Mouse (Mus musculus) embryonic facial prominence, embryonic 10.5 days (tissue): Measurements from ENCODE around the gene Ctf1. TPM values are rescaled to one million over a fixed set of nuclear protein-coding genes. Genes with fewer than 3 reads are reported as not detected.
"Not testable (repeated sequence)": the region's sequence is repeated elsewhere in the genome, so short reads cannot be mapped to it uniquely, and the experiment has no call there.

Experiments used
- DNase-seq: peaks from one replicate; pipeline ENCODE4 v3.0.0-alpha.2; 2017; ENCODE audit warnings: low spot score
- H3K27ac ChIP-seq: fragments of 300-500 bp; sonication (generic); replicated peaks from 2 replicates; pipeline ENCODE4 v1.5.1; 2016; ENCODE audit warnings: mild to moderate bottlenecking
- H3K27me3 ChIP-seq: fragments of 300-500 bp; sonication (generic); replicated peaks from 2 replicates; pipeline ENCODE4 v1.6.1; 2016; ENCODE audit warnings: low read depth, mild to moderate bottlenecking; ENCODE audit not compliant: poor library complexity, severe bottlenecking
- H3K36me3 ChIP-seq: fragments of 300-500 bp; sonication (generic); replicated peaks from 2 replicates; pipeline ENCODE4 v1.6.1; 2016; ENCODE audit warnings: mild to moderate bottlenecking, moderate library complexity
- H3K4me1 ChIP-seq: fragments of 300-500 bp; sonication (generic); 2 replicates; pipeline ENCODE4 v1.6.1; 2016
- H3K4me3 ChIP-seq: fragments of 300-500 bp; sonication (generic); 2 replicates; pipeline ENCODE4 v1.5.1; 2016; ENCODE audit warnings: mild to moderate bottlenecking, moderate library complexity
- H3K9me3 ChIP-seq: fragments of 300-500 bp; sonication (generic); 2 replicates; pipeline ENCODE4 v1.6.1; 2016; ENCODE audit warnings: mild to moderate bottlenecking
- WGBS: fragments of 180-500 bp; shearing (Covaris S2); methylation state at CpG from one replicate; pipeline ENCODE4 v1.1.7; 2016; 5-methylcytosine and 5-hydroxymethylcytosine counted together
- polyA plus RNA-seq: library from polyadenylated mRNA; unstranded; fragments of >200 nt; fragmentation: Nextera tagmentation; extraction: Ambion mirVana; gene quantifications from 2 replicates; pipeline ENCODE4 v1.2.1, GENCODE M21; 2016

Gene Ctf1
- polyA plus RNA-seq, 1 experiment from 2014 or later = 10.7 TPM

DNA sequence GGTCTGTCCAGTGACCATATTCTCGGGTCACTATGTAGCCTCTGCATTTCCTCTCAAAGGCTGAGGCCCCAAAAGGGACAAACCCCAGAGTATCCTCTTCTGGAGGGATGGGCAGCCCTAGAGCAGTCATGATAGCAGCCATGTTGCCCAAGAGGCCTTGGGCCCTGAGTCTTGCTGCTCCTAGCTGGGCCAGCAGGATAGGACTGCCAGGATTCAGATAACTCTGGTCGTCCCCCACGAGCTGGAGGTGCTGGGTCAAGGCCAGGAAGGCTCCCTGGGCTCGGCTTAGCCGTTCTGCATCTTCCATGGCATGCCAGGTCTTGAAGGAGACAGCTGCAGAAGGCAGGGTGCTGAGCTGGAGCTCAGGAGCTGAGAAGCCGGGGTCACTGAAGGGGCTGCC lies 6.7 kb downstream of the Ctf1 start:
- Histone ChIP-seq H3K36me3 (peaks cover 12% of the 10 kb centered on the region; the same call in 1 of the 2 replicates), H3K9me3 (no peaks in the 10 kb centered on the region), H3K4me1 (peaks cover 26% of the 10 kb centered on the region), H3K27me3 (no peaks in the 10 kb centered on the region; the same call in 1 of the 2 replicates), H3K4me3 (no peak overlapping the region), H3K27ac (no peak overlapping the region)
- no peak for DNase-seq
- WGBS = 91% methylated on average over 6 of the region's 6 CpGs

DNA sequence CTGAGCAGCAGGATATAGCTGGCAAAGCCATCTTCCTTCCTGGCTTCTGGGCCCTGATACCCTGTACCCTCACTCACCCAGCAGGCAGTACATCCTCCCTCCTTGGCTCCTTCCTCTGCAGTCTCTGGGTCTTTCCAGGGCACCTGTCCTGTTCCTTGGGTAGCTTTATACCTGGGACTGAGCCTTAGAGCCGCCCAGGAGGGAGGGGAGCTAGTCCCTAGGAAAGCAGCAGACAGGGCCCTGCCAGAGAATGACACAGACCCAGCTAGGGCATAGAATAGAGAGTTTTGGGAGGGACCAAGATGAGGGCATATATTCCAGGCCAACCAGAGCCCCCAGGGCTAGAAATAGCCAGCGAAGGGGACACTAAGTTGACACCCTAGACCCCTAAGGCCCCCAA lies 13.0 kb downstream of the Ctf1 start:
- Histone ChIP-seq H3K4me1 (peaks cover 12% of the 10 kb centered on the region), H3K27ac (peak overlapping the region; percentile 35), H3K9me3 (no peaks in the 10 kb centered on the region), H3K27me3 (no peaks in the 10 kb centered on the region), H3K36me3 (no peaks in the 10 kb centered on the region), H3K4me3 (no peak overlapping the region)
- DNase-seq = no peak
- 34% methylated on average over 2 of the region's 2 CpGs for WGBS

DNA sequence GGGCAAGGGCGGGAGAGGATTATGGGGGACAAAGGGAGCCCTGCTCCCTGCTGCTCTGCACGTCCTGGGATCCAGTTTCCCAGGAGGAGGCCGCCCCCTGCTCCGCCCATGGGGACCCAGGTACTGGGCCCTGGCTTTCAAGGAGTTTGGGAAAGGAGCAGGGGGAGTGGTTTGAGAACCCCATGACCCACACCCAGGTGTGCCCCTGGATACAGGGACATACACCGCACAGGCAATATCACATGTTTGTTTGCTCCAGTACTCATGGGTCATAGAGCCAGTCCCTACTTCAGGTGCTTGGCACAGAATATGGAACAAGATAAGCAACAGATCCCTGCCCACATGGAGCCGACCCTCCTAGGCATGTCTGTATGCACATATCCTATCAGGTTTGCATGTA lies 13.4 kb downstream of the Ctf1 start:
- WGBS = 44% methylated on average over 6 of the region's 6 CpGs
- H3K27ac ChIP-seq = peak overlapping the region; percentile 35

DNA sequence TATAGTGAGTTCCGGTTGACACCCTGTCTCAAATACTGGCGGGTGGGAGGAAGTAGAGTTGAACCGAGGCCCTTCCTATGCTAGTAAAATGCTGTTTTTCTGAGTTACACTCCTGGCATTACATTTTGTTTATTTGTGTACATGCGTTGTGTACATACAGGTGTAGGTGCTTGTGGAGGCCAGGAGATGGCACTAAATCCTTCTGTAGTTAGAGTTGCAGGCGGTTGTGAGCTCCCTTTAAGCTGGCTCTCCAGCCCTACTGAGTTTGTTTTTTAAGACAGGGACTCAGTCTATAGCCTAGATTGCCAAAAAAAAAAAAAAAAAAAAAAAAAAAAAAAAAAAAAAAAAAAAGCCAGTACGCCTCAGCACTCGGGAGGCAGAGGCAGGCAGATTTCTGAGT lies 15.4 kb downstream of the Ctf1 start:
- Histone ChIP-seq H3K4me3 (no peak overlapping the region), H3K9me3 (no peaks in the 10 kb centered on the region; the same call in 1 of the 2 replicates), H3K27ac (no peak overlapping the region), H3K4me1 (peaks cover 12% of the 10 kb centered on the region), H3K27me3 (no peaks in the 10 kb centered on the region), H3K36me3 (no peaks in the 10 kb centered on the region)
- no peak for DNase-seq
- WGBS = 79% methylated on average over 7 of the region's 7 CpGs

More for the DNA sequence above, 13.4 kb downstream of the Ctf1 start:
- Histone ChIP-seq H3K27me3 (no peaks in the 10 kb centered on the region), H3K4me1 (peaks cover 12% of the 10 kb centered on the region), H3K9me3 (no peaks in the 10 kb centered on the region), H3K36me3 (no peaks in the 10 kb centered on the region), H3K4me3 (no peak overlapping the region)
- DNase-seq = no peak

DNA sequence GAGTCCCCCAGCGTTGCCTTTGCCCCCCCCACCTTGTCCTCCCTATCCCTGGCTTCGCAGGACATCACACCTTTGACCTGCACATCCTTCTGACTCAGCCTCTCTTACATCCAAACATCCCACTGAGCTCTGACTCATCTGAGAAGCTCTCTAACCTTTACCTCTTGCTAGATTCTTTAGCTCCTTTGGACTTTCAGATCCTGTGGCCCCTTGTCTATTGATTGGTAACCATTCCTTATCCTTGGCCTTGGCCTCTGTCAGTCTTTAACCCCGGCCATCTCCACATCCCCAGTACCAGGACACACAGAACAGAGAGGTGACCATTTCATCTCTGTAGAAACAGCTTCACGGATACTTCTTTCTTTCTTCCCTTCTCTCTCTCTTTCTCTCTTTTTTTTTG lies 17.6 kb downstream of the Ctf1 start:
- no peak overlapping the region for H3K27ac ChIP-seq
- WGBS = 77% methylated on average over 4 of the region's 4 CpGs

DNA sequence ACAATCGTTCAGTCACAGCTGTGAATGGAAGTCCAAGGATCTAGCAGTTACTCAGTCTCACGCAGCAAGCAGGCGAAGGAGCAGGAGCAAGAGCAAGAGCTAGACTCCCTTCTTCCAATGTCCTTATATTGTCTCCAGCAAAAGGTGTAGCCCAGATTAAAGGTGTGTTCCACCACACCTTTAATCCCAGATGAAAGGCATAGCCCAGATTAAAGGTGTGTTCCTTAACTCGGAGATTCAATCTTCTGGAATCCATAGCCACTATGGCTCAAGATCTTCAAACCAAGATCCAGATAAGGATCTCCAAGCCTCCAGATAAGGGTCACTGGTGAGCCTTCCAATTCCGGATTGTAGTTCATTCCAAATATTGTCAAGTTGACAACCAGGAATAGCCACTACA lies 19.5 kb downstream of the Ctf1 start, which contains the start of gene Ctf2:
Gene Ctf2 (minus strand): TSS at position 101 of the 400 bp plus-strand sequence.
- not testable (repeated sequence) for H3K4me1 ChIP-seq, H3K36me3 ChIP-seq, DNase-seq, H3K27ac ChIP-seq, H3K4me3 ChIP-seq, H3K27me3 ChIP-seq, H3K9me3 ChIP-seq
- 80% methylated on average over 1 of the region's 5 CpGs for WGBS

More for the DNA sequence above, 17.6 kb downstream of the Ctf1 start:
- no peaks in the 10 kb centered on the region; the same call in 1 of the 2 replicates for H3K9me3 ChIP-seq
- DNase-seq = no peak
- H3K27me3 ChIP-seq = no peaks in the 10 kb centered on the region
- H3K4me3 ChIP-seq = no peak overlapping the region
- H3K36me3 ChIP-seq = no peaks in the 10 kb centered on the region
- peaks cover 12% of the 10 kb centered on the region for H3K4me1 ChIP-seq

DNA sequence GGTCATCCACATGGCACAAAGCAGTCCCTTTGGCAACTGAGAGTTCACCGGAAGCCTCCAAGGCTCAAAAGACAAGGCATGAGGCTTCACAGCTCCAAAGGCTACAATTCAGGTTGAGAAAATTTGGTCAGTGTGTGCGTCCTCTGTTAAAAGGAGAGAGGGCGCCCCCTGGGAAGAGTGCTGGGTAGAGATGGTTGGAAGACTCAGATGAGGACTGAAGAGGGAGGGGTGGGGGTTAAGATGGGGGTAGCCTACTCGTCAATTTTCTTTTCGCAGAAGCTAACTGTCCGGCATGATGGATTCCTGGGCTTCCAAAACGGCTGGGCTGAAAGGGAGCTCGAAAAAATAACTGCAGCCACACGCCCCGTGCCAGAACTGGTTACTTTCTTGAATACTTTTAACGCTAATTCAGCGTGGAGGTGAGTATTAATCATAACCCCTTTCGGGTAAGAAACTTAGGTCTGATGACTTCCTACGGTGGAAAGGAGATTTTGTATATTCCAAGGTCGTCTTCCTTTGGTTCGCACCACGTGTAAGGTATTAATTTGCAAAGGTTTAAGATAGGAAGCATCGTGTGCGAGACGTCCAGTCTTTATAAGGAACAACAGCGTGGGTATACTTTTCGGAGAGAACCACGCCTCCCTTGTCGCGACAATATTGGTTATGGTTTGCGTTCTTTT lies 32.0 kb downstream of the Ctf1 start, which contains the start of gene Fbxl19:
Gene Fbxl19 (plus strand): TSS at position 178 of the 680 bp plus-strand sequence.
- peak; percentile 82 for DNase-seq
- peak within 1 kb of the TSS; percentile 98 for H3K27ac ChIP-seq
- no peaks in the 10 kb centered on the region for H3K27me3 ChIP-seq
- 1% methylated on average over 26 of the region's 26 CpGs for WGBS
- peaks cover 29% of the 10 kb centered on the region for H3K4me1 ChIP-seq
- peaks cover 21% of the 10 kb centered on the region for H3K36me3 ChIP-seq
- no peaks in the 10 kb centered on the region for H3K9me3 ChIP-seq
- peak within 1 kb of the TSS; percentile 96 for H3K4me3 ChIP-seq

DNA sequence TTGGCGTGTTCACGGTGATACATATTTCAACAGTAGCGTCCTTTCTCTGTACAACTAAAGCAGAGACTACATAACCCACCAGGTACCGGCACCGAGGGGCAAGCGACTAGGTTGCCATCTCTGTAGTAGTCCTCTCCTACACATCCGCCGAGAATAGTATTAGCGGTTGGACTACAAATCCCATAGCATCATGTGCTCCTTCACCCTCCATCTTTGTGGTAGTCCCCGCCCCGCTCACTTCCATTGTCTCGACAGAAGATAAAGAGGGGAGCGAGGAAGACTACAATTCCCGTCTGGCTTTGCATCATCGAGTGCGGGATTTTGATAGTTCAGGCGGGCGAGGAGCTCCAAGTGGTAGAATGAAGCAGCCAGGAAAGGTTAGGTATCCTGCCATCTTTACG lies 32.7 kb downstream of the Ctf1 start:
- Histone ChIP-seq H3K27me3 (no peaks in the 10 kb centered on the region), H3K36me3 (peaks cover 28% of the 10 kb centered on the region), H3K4me3 (peak overlapping the region; percentile 96), H3K27ac (peak overlapping the region; percentile 98), H3K4me1 (peaks cover 29% of the 10 kb centered on the region), H3K9me3 (no peaks in the 10 kb centered on the region)
- DNase-seq = peak; percentile 93
- under 1% methylated on average over 19 of the region's 19 CpGs for WGBS

DNA sequence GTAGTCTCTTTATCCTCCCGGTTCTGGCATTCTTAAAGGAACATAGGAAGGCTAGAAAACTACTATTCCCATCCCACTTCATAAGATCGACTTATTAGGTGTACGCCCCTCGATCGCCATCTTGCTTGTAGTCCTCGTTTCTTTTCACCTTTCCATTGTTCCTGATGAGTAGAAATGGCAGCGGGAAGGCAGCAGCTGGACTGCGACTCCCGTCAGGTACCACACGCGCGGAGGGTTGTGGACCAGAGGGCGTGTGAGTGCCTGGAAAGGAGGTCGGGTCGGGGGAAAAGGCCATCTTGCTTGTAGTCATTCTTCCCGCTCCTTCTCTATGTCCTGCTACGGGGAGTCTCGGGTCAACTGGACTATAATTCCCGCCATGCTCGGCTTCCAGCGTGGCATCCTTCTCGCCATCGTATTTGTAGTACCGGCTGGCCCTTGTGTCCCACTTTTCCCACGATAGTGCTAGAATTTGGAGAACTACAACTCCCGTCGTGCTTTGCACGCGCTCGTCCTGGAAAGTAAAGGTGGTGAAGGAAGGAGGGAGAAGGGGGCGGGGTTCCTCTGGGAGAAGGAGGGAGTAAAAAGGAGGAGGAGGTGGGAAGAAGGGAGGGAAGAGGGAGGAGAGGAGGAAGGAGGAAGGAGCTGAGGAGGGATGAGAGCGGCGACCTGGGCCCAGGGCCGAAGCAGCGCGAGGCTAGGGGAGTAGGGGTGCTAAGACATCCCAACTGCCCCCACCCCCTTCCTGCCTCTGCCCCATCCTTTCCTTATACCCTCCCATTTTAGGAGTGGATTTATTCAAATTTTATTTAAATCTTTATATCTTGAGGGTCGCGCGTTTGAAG lies 33.3 kb downstream of the Ctf1 start:
- Histone ChIP-seq H3K4me3 (peak overlapping the region; percentile 96), H3K27ac (peak overlapping the region; percentile 98), H3K36me3 (peaks cover 34% of the 10 kb centered on the region), H3K4me1 (peaks cover 29% of the 10 kb centered on the region), H3K27me3 (no peaks in the 10 kb centered on the region), H3K9me3 (no peaks in the 10 kb centered on the region)
- DNase-seq = peak; percentile 95
- WGBS = under 1% methylated on average over 39 of the region's 39 CpGs

DNA sequence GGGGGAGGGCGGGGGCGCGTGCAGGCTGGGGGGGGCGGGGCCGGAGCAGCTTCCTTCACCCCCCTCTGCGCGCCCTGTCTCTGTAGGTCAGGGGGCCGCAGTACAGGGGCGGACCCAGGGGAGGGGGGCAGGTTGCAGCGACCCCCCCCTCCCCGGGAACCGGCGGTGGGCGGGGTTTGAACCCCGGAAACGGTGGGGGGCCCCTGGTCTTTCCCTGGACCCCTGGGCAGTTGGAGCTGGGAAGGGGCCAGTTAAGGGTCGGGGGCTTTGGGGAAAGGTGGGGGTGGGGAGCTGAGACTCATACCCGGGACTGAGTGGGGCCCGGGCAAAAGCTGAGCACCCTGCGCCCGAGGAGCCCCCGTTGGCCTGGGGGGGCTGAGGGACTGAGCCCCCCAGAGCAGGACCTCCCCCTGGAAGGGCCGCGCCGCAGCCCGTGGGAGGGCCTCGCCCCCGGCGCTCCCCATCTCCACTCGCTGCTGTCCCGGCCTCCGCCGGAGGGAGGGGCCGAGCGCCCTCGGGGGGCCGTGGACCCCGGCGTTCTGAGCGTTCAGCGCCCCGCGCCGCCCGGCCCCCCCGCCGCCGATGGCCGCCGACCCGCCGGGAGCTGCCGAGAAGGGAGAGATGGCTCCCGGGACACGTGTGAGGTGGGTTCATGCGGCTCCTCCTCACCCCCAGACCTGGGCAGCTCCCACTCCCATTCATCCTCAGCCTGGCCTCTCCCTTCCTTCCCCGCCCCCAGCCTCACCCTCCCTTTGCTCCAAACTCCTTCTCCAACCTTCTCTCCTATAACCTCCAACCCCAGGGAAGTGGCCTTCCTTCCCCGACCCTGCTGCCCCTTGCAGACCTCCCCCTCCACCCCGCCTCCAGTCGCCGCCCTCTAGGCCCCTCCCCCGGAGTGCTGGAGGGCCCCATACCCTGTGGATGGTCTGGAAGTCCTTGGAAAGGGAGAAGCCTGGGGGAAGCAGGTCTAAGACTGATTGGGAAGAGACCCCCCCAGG lies 34.3 kb downstream of the Ctf1 start:
- H3K4me1 ChIP-seq = peaks cover 30% of the 10 kb centered on the region
- peak overlapping the region; percentile 96 for H3K4me3 ChIP-seq
- peak overlapping the region; percentile 98 for H3K27ac ChIP-seq
- H3K36me3 ChIP-seq = peaks cover 44% of the 10 kb centered on the region
- H3K9me3 ChIP-seq = no peaks in the 10 kb centered on the region
- H3K27me3 ChIP-seq = no peaks in the 10 kb centered on the region
- peak; percentile 86 for DNase-seq
- WGBS = under 1% methylated on average over 62 of the region's 62 CpGs

DNA sequence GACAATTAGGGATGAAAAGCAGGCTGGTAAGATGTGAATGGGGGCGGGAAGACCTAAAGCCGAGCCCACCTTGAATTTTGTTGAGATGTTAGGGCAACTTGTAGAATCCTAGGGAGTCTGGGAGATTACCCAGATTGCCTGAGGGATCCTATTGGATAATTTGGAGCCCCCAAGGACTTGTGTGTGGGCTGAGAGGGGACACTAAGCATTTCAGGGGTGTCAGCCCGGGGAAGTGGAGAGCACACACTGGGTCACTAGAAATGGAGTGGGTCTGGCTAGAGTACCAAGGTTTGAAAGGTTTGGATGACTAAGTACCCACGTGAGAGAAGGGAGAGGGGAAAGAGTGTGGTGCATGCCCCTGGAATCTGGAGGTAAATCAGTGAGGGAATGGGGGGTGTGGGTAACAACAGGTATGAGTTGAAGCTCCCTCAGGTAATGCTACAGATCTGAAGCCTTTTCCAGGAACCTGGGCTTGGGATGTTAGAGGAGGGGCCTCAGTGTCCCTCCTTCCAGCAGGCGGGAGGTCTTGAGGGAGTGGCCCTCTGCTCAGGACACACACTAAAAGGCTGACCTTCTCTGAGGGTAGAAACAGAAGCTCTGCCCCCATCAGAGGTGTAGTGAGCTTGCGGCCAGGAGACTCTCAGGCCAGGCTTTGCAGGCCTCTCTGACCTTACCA lies 35.2 kb downstream of the Ctf1 start:
- H3K4me1 ChIP-seq = peaks cover 34% of the 10 kb centered on the region
- H3K27me3 ChIP-seq = no peaks in the 10 kb centered on the region
- H3K27ac ChIP-seq = peak overlapping the region; percentile 98
- peaks cover 53% of the 10 kb centered on the region for H3K36me3 ChIP-seq
- 33% methylated on average over 6 of the region's 6 CpGs for WGBS
- no peaks in the 10 kb centered on the region for H3K9me3 ChIP-seq
- DNase-seq = no peak
- H3K4me3 ChIP-seq = peak overlapping the region; percentile 96
